Mouse (Mus musculus): ENCODE data around the gene Fam240a. TPM values are rescaled to one million over a fixed set of nuclear protein-coding genes. Genes with fewer than 3 reads are reported as not detected.

Gene Fam240a
- polyA plus RNA-seq, 2 experiments from 2014 or later = 0.95 TPM; not detected in 1

DNA sequence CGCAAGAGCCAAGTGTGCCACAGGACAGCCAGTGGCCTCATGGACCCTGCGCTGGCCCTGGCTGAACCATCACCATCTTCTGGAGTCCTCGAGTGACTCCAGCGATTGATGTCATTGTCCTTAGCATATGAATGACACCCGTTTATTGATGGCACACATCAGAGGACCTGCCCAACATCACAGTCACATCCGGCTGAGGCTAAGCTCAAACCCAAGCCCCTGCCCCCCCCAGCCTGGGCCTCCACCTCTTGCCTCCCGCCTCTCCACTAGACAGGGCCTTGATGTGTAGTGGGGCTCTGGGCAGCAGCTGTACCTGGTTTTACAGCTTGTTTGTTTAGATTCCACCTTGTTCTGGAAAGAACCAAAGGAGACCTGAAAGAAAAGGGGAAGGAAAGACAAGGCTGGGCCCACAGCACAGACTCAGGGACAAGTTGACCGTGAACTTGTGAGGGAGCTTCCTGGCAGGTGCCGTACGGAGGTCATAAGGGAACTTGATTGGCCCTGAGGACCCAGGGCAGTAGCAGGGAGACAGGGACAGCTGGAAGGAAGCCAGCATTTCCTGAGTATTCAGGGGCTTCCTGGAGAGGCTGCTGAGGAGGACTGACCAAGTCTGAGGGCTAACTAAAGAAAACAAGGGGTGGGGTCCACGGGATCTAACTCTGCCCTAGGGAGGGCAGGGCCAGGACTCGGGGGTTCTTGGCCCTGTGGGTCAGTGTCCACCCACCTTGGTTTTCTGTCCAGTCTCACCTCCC, 25.4 kb downstream of the Fam240a start:
- no peak for ATAC-seq

DNA sequence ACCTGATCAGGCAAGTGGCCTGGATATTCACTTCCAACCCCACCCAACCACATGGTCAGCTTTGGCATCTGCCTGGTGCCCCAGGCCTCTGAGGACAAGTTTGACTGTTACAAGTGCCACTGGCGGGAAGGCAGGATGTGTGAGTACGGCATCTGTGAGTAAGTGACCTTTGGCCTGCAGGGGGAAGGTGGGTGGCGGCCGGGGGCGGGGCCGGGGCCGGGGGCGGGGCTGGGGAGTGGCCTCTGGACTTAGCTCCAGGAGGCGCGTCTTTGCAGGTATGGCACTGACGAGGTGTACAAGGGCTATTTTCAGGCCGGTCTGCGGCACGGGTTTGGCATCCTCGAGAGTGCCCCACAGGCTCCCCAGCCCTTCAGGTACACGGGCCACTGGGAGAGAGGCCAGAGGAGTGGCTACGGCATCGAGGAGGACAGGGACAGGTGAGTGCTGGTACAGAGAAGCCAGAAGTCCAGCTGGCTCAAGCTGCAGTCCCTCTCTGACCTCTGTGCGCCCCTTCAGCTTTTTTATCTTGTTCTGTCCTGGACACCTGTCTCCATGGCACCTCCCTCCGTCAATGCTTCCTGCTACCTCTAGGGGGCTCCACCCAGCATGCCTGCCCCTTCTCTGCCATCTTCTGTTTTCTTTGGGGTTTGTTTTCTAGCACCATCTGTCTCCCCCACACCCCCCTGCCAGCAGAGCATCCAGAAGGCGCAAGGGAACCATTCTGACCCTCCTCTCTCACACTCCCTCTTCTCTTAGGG, 26.5 kb downstream of the Fam240a start:
- no peak for ATAC-seq

DNA sequence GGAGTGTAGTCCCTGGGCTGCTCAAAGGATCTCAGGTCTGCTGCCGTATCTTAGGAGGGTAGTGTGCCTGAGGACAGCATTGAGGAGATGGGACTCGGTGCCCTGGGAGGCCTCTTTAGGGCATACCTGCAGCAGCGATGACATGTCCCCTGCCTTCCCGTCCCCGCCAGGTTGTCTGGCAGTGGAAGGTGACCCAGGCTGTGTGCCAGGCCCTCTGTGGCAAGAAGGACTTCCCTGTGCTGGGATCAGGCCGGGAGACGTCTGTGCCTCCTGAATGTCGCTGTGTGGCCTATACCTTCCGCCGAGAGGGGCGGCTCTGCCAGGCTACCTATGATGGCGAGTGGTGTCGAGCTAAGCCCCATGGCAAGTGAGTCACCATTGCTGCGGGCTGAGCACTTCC, 27.7 kb downstream of the Fam240a start:
- no peak for ATAC-seq

DNA sequence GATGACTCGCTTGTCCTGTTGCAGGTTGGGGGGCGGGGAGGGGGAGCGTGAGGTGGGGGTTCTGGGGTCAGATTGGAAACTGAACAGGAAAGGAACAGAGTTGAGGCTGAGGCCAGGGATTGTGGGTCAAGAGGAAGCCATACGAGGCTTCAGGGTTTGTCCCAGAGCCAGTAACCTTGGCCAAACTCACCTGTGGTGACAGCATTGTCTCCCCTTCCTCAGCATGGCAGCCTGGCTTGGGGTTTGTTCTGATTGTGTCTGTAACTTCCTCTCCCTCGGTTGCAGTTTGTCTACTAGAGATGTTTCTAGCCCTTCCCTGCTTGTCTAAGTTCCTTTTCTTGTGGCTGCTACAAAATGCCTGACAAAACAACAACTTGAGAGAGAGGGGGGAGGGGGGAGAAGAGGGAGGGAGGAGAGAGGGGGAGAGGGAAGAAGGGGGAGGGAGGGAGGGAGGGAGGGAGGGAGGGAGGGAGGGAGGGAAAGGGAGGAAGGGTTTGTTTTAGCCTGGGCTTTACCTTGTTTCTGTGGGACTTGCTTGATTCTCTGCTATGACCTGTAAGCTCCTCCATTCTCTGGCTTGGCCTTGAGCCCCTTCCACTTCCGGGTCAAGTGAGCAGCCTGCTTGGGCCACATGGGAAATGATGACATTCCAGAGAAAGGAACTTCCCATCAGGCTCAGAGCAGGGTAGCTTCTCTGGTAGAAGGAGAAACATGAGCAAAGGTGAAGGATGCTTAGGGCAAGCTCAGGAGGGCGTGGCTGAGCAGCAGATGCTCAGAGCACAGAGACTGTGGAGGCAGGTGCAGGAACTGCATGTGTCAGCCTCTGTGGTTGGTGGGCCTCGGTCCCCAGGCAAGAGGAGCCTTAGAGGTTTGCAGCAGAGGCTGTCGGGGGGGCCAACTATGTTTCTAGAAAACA, 29.0 kb downstream of the Fam240a start:
- ATAC-seq = no peak

DNA sequence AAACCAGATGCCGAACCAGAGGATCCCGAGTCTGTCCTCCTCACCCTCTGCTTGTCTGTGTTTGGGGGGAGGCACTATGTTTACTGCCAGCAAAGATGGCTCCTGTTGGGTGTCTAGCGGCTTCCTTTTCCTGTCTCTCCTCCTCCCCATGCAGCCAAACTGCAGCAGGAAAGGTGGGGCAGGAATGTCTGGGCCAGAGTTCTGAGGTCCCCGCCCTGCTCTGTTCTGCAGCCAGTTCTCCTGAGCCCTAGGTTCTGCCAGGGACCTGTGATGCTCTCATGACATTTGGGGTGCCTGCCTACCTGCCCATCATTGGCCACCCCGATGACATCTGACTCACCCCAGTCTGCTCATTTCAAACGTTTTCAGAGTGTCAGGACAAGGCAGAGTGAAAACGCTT, 34.7 kb downstream of the Fam240a start:
- ATAC-seq = no peak

DNA sequence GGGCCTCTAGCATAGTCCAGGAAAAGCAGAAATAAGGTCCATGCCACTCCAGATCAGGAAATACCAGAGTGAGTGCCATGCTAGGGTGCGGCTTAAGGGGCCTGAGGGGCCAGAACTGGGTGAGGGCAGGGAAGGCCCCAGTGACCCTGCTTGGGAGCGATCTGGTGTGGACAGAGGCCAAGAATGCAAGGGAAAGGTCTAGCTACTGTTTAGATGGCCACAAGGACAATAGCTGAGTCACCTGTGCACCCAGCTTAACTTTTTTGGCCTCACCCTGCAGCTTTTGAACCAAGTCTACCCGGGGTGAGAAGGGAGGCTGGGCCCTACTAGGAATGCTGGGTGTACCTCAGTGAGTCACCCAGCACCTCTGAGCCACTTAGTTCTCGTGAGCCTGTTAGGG, 35.9 kb downstream of the Fam240a start:
- ATAC-seq = no peak

DNA sequence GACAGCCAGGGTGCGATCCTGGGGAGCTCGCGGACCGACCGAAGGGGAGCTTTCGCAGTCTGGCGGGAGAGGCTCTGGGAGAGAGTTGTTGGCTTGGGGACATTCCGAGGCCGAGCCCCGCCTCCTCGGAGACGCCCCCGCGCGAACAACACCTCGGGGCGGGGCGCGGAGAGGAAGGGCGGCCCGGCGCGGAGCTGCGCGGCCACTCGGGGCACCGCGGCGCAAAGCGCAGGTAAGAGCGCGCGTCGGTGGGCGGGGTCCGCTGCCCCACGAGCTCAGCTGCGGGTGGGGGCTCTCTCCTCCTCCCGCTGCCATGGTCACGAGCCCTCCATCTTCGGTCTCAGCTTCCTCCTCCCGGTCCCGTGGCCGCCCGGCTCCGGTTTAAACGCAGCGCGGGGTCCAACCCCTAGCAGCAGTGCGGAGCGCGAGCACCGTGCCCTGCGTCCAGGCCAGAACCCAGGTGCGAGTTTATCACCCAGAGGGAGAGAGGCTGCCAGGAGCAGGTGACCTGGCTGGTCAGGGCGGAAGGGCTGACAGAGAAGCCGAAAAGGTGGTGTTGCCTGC, 36.6 kb downstream of the Fam240a start, which contains the start of gene Tmie:
Gene Tmie, minus strand, starts transcription at position 116 of the 564 bp plus-strand sequence.
- ATAC-seq = peak; percentile 84

DNA sequence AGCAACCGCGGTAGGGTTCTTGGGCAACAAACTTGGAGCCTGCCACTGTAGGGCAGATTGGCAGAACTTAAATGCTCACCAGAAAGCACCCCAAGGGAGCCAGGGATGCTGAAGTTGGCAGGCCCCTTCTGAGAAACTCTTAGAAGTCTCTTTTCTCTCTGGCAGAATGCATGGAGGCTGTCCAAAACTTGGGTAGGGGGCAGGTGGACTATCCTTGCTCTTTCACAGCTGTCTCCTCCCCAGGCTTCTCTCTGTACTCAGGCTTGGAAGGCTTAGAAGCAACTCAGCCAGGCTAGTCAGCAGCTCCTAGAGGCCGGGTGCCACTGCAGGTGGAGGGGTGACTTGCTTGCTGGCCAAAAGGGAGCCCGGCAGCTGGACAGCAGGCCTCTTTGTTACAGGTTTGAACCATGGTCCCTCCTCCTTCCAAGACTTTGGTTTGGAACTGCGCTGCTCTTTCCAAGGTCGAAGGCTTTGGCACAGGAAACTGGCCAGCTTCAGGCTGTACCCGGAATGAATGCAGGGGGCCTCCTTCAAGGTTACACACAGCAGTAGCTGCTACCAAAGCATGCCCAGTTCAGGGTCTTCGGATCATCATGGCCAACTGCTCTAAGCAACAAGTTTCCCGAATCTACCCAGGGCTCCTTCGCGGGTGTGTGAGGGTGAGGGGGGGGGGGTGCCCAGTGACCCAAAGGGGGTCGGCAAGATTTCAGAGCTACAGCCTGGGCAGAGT, 37.3 kb downstream of the Fam240a start, which contains the start of gene Als2cl:
Gene Als2cl, plus strand, starts transcription at position 680 of the 730 bp plus-strand sequence.
- no peak for ATAC-seq

DNA sequence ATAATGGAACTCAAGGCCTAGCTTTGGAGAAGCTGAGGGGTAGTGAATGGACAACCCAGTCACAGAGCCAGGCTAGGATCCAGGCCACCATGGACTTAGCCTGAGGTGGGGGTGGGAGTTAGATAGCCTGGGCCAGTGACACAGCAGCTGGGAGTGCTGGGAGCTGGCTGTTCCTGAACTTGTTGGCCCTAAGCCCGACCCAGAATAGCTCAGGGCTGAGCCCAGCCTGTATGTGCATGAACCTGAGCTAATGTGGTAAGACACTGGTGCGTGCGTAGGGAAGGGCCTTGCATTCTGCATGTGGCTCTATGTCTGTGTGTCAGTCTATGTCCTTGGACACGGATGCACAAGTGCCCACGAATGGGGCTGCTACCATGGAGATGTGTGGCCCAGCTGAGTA, 38.8 kb downstream of the Fam240a start:
- ATAC-seq = no peak

DNA sequence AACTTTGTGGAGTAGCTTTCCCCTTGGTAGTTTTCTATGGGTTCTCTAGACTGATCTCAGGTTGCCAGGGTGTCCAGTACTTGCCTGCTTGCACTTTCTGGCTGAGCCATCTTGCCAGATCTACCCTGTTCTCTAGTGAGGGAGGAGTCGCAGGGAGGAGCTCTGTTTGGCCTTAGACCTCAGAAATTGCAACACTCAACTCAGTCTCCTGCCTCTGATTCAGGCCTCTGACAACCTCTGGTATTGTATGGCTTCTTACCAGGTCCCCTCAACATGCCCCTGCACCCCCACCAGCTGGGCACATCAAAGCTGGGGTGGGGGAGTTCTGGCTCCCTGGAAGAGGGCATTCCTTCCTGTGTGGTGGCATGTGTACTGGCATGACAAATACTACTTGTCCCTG, 39.3 kb downstream of the Fam240a start:
- ATAC-seq = no peak

DNA sequence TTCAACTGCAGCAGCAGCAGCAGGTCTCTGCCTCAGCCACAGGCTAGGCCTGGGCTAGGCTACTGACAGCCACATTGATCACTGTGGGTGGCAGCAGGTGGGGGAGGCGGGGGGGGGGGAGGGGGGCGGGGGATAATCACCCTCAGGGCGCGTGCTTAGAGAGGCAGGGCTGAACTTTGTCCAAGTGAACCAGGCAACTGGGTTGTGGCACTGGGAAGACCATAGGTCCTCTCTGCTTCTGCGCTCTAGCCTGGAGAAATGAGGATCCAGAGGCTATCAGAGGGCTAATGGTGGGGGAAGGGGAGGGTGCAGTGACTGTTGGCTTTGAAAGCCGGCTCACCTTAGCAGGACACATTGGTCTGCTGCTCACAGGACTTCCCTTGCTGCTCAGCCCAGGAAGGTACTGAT, 41.4 kb downstream of the Fam240a start:
- ATAC-seq = no peak

DNA sequence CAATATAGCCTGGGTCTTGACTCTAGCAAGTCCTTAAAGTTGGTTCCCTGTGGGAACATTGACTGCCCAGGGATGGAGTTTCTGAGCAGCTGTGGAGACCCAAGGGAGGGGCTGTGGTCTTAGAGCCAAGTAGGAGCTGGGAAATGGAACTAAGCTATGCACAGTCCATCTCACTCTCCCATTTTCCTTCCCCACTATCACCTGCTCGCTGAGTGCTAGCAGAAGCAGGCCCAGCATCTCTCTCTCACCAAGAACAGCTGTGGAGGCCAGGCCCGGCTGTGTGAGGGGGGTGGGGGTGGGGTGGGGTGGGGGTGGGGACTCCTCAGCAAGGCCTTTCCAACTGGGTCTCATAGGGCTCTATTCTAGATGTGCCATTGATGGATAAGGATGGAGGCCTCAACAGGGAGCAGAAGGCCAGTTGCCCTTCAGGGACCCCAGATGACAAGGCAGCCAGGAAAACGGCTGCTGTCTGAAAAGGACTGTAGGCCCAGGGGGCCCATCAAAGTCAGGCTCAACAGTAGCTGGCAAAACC, 41.9 kb downstream of the Fam240a start:
- ATAC-seq = no peak

DNA sequence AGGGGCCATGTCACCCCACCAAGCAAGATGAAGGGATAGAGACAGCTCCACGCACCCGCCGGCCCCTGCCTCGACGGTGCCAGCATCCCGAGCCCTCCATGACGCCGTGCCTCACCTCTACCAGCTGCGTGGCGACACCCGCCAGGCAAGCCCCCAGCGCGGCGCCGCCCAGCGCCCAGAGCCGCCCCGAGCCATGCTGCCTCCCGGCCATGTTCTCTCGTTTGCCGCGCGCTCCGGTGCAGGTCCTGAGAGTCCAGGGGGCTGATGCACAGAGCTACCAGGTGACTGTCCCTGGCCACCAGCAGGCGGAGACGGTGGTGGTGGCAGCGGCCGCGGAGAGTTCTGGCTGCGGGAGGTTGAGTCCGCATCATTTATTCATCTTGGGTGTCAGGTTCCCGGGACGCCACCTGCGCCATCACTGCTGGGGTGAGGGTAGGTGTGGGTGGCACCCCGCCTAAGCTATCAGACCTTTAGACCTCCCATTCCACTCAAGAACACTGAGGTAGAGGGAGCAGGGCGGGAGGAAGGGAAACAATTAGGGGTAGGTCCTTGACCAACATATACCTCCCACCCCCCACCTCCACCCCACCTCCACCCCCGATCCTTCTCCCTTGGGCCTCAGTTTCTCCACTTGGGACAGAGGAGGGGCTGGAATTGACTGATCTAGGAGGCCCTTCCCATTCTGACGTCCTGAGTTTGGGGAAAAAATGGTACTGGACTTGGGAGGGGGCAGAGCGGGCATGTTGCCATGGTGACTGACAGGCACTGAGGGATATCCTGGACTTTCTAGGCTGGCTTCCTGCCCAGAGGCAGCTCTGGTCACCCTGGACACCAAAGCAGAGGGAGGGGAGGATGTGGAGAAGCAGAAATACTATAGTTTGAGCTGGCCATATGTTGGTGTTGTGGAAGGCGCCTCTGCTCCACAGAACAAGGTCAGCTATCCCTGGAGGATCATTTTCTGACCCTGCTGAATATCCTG, 42.7 kb downstream of the Fam240a start:
- ATAC-seq = no peak

DNA sequence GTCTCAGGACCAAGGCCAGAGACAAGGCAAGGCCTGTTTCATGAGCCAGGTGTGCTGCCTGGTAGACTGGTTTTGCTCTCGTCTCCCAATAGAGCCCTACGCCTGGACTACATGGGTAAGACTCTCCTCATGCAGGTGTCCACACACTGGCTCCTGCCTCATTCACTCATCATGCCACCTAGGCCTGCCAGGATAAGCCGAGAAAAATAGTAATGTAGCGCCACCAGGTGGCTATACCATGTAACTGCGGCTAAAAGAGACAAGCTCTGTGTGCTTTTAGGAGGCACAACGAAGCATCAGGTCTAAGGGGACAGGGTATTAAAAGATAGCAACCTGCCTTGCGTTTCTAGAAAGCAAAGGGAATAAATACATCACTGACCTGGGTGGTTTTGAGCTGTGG, 45.6 kb downstream of the Fam240a start:
- no peak for ATAC-seq

Other genes starting within 250 kb of the Fam240a start
- not detected for gene Myl3, start 175.0 kb downstream of the Fam240a start, polyA plus RNA-seq (2017; shearing (Covaris generic))
- not detected for gene Pth1r, start 169.7 kb downstream of the Fam240a start, polyA plus RNA-seq (2017; shearing (Covaris generic))
- not detected for gene Prss42, start 118.7 kb downstream of the Fam240a start, polyA plus RNA-seq (2017; shearing (Covaris generic))
- under 1 TPM in 1 of 2 experiments, not detected in 1; 0.37 TPM for gene Prss44, start 102.9 kb downstream of the Fam240a start, polyA plus RNA-seq (2017; shearing (Covaris generic))
- gene Prss43, start 90.2 kb downstream of the Fam240a start, polyA plus RNA-seq (2017; shearing (Covaris generic)) = not detected
- gene Prss45, start 82.3 kb downstream of the Fam240a start, polyA plus RNA-seq (2017; shearing (Covaris generic)) = not detected
- gene Prss46, start 72.4 kb downstream of the Fam240a start, polyA plus RNA-seq (2017; shearing (Covaris generic)) = not detected
- not detected for gene Prss50, start 58.9 kb downstream of the Fam240a start, polyA plus RNA-seq (2017; shearing (Covaris generic))
- gene Als2cl, start 37.0 kb downstream of the Fam240a start, polyA plus RNA-seq (2017; shearing (Covaris generic)) = 10 to 100 TPM in 1 of 2 experiments, 1 to 10 TPM in 1; 9.8 to 10.3 TPM
- gene Tmie, start 36.7 kb downstream of the Fam240a start, polyA plus RNA-seq (2017; shearing (Covaris generic)) = 1 to 10 TPM in 1 of 2 experiments, under 1 TPM in 1; 0.90 to 2.2 TPM
- 1 to 10 TPM; 2.2 TPM for gene Tdgf1, start 29.3 kb upstream of the Fam240a start, polyA plus RNA-seq (2017; shearing (Covaris generic))
- gene Lrrc2, start 34.7 kb upstream of the Fam240a start, polyA plus RNA-seq (2017; shearing (Covaris generic)) = under 1 TPM; 0.13 to 0.58 TPM
- not detected for gene Rtp3, start 73.7 kb upstream of the Fam240a start, polyA plus RNA-seq (2017; shearing (Covaris generic))
- gene Ltf, start 102.4 kb upstream of the Fam240a start, polyA plus RNA-seq (2017; shearing (Covaris generic)) = not detected
- gene Ccrl2, start 140.7 kb upstream of the Fam240a start, polyA plus RNA-seq (2017; shearing (Covaris generic)) = 10 to 100 TPM; 17.6 to 21.9 TPM
- 10 to 100 TPM in 1 of 2 experiments, 1 to 10 TPM in 1; 8.3 to 12.2 TPM for gene Lrrfip2, start 200.7 kb upstream of the Fam240a start, polyA plus RNA-seq (2017; shearing (Covaris generic))